Mouse (Mus musculus): ENCODE measurements around the gene Ppp1r1b.

DNA sequence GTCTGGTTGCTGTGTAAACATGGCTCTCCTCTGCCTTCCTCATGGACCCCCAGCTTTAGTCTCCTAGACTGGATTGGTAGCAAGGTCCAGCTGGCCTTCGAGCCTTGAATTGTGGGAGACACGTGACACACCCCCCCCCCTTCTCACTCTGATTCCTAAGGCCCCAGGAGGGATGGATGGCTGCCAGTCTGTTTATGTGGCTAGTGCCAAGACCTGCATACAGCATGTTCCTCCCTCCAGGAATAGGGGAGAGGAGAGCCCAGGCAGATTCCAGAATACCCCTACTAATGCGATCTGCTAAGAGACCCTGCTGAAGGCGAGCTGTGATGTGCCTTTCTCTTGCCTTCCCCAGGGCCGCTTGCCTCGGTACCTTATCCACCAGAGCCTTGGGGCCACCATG, 31.9 kb downstream of the Ppp1r1b start:
- TF ChIP-seq CTCF (IDR thresholded peaks at IDR 0.05; ENCODE audit: low read depth): no peak
- TF ChIP-seq EP300 (IDR thresholded peaks at IDR 0.05; ENCODE audit: low read depth): no peak

All from heart, postnatal 0 days (tissue).